Mouse (Mus musculus): ENCODE measurements at regions not wholly inside any gene's neighbourhood (a gene's known extent, or its start where the extent isn't known, plus 50 kb on each side); places are given as distances from the start of the nearest gene placed in this dataset.

GRCm38 (mm10) chr14:76717081-76717480 is 160.4 kb upstream of the Serp2 start:
- DNase-seq (ENCODE audit: low read depth, low spot score): no peak

GRCm38 (mm10) chr14:76714727-76715126 is 158.0 kb upstream of the Serp2 start:
- no peak for DNase-seq (ENCODE audit: low read depth, low spot score)

GRCm38 (mm10) chr14:76713946-76714345 is 157.3 kb upstream of the Serp2 start:
- DNase-seq (ENCODE audit: low read depth, low spot score): no peak

GRCm38 (mm10) chr14:76708728-76709127 is 152.0 kb upstream of the Serp2 start:
- no peak for DNase-seq (ENCODE audit: low read depth, low spot score)

- DNase-seq (ENCODE audit: low read depth, low spot score): no peak
These were observed 146.7 kb upstream of the Serp2 start for GRCm38 (mm10) chr14:76703373-76703764.

GRCm38 (mm10) chr14:76702709-76703372 is 146.2 kb upstream of the Serp2 start:
- no peak for DNase-seq (ENCODE audit: low read depth, low spot score)

- no peak for DNase-seq (ENCODE audit: low read depth, low spot score)
These were observed 145.4 kb upstream of the Serp2 start for GRCm38 (mm10) chr14:76701911-76702708.

DNA sequence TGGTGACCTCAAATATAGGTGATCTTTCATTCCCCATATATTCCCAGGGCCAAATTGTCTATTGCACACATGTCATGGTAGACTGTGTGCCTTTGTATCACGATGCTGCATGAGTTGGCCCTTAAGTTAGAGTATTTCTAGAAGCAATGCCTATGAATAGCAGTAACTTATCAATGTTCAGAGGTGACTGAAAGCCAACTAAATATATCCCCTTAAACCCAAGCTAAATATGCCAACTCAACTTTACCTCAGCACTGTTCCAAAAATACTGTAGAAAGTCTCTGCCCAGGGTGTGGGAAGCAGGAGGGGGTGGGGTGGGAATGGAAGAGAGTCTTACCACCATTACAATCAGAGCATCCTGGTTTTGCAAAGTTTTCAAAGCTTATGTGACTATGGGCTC is 144.6 kb upstream of the Serp2 start:
- no peak for DNase-seq (ENCODE audit: low read depth, low spot score)

DNA sequence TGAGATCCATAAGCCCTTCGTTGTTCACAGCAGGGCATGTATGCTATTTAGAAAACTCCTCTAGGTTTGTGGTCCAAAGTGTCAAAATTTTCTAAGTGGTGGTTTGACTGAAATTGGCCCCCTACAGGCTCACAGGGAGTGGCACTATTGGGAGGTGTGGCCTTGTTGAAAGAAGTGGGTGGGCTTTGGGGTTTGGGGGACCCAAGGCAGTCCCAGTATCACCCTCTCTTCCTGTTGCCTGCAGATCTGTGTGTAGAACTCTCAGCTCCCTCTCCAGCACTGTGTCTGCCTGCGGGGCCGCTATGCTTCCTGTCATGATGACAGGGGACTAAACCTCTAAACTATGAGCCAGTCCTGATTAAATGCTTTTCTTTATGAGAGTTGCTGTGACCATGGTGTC is 144.1 kb upstream of the Serp2 start:
- no peak for DNase-seq (ENCODE audit: low read depth, low spot score)

GRCm38 (mm10) chr14:76700190-76700589 is 143.5 kb upstream of the Serp2 start:
- DNase-seq (ENCODE audit: low read depth, low spot score): no peak

GRCm38 (mm10) chr14:76698718-76699402 is 142.2 kb upstream of the Serp2 start:
- DNase-seq (ENCODE audit: low read depth, low spot score): no peak

DNA sequence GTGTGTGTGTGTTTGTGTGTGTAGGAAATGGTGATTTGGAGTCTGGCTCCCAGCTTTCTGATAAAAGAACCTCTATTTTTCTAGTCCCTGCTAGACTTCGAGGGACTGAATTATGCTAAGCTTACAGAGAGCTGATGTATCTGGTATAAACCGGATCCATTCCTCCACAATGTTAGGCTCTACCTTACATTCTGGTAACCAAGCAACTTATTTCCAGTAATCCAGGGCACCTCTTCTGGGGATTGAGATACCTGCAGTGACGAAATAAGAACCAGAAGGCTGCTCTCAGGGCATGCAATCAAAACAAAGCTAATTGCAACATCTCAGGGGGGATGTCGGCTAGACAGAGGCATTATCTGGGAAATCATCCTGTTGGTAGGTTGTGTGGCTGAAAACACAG is 140.0 kb upstream of the Serp2 start:
- no peak for DNase-seq (ENCODE audit: low read depth, low spot score)

DNA sequence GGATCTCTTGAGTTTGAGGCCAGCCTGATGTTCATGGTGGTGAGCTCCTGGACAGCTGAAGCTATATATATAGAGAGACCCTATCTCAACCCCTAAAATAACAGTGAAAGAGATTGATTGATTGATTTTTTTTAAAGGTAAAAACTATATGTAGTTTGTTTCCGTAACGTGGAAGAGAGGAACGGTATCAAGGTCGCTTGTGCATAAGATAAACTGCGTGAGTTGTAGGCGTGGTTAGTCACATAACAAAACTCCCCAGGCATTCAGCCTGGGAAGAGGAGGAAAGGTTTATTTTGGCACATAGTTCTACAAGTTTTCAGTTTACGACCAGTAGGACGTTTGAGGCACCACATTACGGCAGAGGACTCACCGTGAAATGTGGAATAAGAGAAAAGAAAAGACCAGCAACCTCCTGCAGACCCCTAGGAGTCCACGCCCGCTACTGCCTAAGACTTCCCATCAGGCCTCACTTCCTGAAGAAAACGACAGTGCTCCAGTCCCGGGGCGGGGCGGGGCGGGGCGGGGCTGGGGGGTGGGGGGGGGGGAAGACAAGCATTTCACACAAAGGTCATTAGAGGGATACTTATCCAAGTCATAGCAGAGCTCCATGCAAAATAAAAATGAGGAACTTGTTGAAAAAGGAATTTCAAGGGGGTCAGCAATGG is 139.1 kb upstream of the Serp2 start:
- no peak for DNase-seq (ENCODE audit: low read depth, low spot score)

DNA sequence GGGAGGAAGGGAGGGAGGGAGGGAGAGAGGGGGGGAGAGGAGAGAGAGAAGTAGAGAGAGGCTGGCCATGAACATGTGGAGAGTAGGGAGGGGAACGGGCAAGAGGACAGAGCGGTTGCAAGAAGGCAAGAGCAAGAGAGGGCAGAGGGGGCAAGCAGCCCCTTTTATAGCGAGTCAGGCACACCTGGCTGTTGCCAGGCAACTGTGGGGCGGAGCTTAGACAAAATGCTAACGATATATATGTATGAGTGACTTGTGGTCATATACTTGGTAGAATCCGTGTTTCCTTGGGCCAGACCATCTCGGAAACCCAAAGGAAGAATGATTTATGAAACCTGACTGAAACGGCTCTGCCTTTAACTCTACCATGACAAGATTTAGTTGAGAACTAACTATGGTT is 138.2 kb upstream of the Serp2 start:
- no peak for DNase-seq (ENCODE audit: low read depth, low spot score)

DNA sequence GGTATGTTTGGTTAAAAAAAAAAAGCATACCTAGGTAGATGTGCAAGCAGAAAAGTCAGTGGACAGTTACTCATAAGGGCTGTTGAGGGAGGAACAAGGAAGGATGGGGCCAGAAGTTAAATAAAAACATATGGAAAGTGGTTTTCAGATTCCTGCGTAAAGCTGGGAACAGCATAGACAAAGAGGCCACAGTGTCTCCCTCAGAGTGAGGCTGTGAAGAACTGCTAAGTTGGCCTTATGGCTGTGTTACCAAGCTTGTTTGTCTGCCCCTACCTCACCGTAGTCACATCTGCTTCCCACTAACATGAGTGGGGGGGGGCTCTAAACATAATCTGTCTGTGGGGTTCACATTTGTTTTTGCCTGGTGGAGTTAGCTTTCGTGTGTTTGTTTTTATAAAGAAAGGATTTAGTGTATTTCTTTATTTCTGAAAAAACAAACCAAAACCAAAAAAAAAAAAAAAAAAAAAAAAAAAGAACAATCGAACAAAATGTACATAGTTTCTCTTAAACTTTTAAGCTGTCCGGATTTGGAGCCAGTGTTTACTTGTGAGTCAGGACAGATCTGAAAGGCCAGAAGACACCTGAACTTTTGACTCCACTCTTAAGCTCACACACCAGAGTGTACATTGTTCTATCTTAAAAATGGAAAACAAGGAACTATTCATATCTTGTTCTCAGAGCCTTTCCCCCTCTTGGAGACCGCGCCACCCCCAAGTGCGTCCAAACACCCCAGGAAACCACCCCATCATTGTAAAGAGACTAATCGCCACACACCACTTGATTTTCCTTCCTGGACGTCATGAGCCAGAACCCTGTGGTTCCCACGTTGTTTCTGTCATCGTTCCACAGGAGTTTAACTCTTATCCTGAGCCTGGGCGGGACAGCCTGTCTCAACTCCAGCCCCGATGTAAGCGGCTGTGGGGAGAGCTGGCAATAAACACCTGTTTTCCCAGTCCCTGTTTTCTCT is 136.9 kb upstream of the Serp2 start:
- no peak for DNase-seq (ENCODE audit: low read depth, low spot score)

DNA sequence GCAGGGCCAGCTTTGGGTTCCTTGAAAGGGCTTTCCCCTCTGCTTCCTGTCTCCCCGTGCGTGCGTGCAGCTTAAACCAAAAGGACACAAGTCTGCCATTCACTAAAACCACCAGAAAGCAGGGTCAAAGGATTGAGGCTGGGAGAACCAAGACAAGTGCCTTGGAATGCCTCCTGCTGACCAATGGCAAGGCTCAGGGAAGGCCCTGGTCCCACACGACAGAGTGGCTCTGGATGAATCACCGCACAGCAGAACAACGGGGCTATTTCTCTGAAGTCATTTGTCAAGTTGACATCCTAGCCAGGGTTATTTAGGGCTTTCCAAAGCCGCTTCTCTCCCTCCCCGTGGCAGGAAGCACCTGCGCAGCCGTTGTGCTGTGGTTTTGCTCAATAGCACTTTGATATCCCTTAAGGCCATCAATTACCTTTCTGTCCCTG is 131.3 kb upstream of the Serp2 start:
- no peak for DNase-seq (ENCODE audit: low read depth, low spot score)

DNA sequence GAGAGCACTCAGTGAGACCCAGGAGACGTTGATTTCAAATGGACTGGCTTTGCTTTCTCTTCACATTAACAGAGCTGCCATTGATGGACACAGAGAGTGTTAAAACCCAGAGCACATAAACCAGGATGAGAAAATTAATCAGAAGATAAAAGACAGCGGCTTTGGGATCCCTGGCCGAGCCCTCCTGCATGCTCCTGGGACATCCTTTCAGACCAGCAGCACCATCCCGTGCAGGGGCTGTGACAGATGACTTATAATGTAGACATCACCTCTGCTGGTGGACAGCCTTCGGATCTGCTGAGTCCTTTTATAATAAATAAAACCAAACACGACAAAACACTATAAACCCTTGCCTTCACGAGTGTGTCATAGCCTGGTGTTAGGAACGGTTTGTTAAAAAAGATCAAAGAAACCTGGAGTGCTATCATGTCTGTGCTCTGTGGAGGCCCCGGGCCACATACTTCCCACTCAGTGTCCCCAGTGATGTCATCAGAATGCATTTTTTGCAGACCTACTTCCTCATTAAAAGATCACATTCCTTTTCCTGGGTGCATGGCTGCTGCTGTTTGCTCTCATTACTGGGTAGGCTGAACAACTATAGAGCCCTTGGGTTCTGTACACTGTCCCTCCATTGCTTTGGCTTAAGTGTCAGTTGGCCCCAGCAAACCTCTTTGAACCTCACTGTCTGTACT is 130.2 kb upstream of the Serp2 start:
- DNase-seq (ENCODE audit: low read depth, low spot score): no peak

DNA sequence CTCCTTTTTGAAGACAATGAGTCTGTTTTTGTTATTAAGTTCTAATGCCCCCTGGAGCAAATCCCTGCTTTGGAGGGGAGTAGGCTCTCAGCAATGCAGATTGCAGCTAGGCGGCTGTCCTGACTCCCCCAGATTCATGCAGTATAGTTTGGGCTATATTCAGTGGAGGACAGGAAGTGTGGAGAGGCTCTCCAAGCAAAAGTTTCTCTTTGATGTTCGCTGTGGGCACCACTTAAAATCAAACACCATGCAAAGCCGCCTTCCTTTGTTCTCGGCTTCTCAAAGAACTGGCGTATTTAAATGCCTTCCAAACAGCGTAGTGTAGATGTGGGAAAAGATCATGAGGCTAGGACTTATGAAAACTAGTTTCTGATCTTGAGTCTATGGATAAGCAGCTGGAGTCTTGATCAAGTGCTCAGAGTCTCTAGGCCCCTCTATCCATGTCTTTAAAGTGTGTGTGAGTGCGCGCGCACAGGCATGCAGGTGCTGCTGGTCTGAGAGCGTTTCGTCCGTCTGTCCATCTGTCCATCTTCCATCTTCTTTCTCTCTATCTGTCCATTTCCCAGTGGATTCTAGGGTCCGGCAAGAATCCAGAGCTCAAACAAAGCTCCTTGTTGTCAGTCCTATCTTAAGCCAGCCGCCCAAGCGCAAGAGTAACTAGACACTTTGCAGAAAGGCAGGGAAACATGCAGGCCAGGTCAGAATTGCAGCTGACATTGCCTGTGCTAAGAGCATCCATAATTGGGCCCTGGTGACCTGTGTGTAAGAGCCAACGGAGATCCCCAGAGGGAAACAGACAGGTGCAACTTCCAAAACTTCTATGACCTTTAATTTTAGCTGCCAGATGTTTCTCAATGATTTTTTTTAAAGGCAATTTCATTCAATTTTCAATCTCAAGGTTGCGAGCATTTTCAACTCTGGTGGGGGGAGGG is 129.4 kb upstream of the Serp2 start:
- DNase-seq (ENCODE audit: low read depth, low spot score): no peak

DNA sequence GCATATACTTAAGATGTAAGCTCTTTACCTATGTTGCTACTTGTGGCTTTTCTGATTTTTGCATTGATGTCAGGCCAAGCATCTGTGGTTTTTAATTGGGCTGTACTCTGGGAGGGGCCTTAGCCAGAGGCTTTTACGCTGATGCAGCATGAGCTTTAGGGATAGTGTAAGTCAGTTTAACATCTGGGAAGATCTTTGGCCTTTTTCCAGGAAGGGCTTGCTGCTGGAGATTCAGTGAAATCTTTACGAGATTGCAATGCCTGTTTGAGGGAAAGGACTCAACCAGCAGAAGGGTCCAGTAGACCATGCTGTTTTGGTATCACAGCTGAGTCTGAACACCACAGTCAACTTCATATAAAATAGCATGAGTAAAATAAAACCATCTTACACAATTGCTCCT is 127.6 kb upstream of the Serp2 start:
- DNase-seq (ENCODE audit: low read depth, low spot score): no peak
